Mouse (Mus musculus) testis, adult 10 weeks (tissue): Measurements from ENCODE around the gene Myo1e. TPM values are rescaled to one million over a fixed set of nuclear protein-coding genes. Genes with fewer than 3 reads are reported as not detected.

Experiments
- polyA plus RNA-seq: library from polyadenylated mRNA; stranded (reverse); fragments of 350-450 nt; fragmentation: Illumina TruSeq; extraction: RNeasy Lipid Tissue Mini Kit (QIAGEN cat#74804); gene quantifications from one replicate; pipeline ENCODE4 v1.2.3, GENCODE M21; 2014; ENCODE audit warnings: low read depth, low replicate concordance

Gene Myo1e
- 3.4 TPM for polyA plus RNA-seq

GRCm38 (mm10) chr9:70207151-70207831 is at the start of gene Myo1e:
Myo1e (plus strand) TSS chr9:70207350.

GRCm38 (mm10) chr9:70421257-70422056 is 214.3 kb downstream of the Myo1e start, which contains the start of gene Ccnb2:
Ccnb2 (minus strand) TSS chr9:70421547.

Other genes with a start within 250 kb of the Myo1e start
- 77.8 TPM for gene Bnip2, start 217.9 kb upstream of the Myo1e start, polyA plus RNA-seq
- 761 TPM for gene Gtf2a2, start 194.8 kb upstream of the Myo1e start, polyA plus RNA-seq
- gene Gcnt3, start 169.3 kb upstream of the Myo1e start, polyA plus RNA-seq: 5.4 TPM
- gene Fam81a, start 64.8 kb upstream of the Myo1e start, polyA plus RNA-seq: 0.38 TPM
- gene Ccnb2, start 214.2 kb downstream of the Myo1e start, polyA plus RNA-seq: 103 TPM